Mouse (Mus musculus): ENCODE measurements around the gene Psmd1. TPM values are rescaled to one million over a fixed set of nuclear protein-coding genes. Genes with fewer than 3 reads are reported as not detected.

The Psmd1 gene
- total RNA-seq, 2 experiments from 2014 or later = 102 to 109 TPM

DNA sequence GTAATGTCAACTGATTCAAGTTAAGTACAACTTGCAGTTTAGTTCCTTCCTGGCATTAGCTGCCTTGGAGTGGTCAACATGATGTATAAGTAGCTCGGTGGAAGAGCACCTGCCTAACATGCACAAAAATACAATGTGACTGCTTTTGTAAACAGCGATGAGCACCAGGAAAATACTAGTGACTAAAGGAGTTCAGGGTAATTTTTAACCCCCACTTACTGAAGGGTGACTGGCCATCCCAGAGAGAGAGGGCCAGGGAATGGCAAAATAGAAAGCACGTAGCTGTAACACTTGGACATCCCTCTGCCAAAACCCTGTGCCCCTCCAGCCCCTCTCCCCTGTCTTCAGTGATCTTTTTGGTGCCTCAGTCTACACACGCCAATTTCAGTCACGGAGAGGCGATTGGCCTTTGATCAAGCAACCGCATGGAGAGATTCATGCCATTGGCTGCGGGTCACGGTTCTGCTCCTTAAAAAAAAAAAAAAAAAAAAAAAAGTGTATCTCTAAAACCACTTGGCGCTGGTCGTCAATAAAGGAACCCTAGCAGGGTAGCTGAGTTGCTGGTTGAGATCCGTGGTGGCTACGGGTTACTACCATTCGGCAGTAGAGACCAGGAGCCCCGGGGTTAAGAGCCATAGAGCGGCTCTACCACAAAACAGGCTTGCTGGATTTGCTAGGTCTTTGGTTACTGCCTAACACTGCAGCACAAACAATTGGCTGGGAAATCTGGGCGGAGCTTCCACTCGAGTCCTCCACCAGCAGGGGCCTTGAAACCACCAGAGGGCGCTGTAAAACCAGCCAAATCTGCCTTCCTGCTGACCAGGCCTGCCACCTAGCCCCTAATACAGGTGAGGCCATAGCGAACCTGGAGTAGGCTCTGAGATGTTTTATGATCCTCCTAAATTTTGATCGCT lies 5.1 kb upstream of the Psmd1 start:
- peak; percentile 94 to 97 for DNase-seq

DNA sequence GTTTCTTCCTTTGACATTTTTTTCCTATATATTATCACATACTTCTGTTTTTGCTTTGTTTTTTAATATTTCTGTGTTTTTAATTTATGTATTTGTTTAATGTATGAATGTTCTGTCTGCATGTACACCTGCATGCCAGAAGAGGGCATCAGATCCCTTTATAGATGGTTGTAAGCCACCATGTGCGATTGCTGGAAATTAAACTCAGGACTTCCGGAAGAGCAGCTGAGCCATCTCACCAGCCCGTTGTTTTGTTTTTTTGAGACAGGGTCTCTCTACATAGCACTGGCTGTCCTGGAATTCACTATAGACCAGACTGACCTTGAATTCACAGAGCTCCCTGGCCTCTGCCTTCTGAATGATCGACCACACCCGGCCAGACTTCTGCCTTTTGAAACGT lies 1.7 kb upstream of the Psmd1 start:
- no peak for DNase-seq

DNA sequence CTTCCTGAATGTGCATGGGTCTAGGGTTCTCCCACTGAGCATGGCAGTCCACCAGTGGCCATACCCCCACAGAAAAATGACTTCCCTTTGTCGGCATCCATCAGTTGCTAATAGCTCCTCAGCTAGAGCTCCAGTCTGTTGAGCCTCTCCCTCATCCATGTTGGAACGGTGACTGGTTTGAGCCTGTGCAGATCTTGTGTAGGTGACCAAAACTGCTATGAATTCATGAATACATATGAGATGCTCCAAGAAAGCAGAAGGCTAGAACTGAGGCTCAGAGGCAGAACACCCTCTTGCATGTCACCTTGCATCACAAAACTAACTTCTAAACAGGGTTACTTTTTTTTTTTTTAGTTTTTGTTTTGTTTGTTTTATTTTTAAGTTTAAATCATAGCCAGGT lies 12.4 kb downstream of the Psmd1 start:
- DNase-seq = no peak

DNA sequence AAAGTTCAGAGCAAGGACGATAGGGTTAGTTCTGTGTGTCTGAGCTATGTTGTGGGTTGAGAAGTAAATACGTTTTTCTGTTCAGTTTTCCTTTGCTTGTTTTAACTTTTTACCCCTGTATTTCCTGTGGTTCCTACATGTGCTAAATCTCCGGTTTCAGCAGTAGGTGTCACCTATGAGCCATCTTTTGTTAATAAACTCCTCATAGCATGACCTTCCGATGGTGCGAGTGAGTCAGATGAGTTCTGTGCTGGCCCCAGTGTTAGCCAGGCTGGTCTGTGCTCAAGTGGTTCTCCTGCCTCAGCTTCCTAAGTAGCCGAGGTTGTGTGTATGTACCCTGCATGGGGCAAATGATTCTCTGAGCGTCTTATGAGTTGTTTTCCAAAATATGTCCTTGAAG lies 30.2 kb downstream of the Psmd1 start:
- DNase-seq = no peak

DNA sequence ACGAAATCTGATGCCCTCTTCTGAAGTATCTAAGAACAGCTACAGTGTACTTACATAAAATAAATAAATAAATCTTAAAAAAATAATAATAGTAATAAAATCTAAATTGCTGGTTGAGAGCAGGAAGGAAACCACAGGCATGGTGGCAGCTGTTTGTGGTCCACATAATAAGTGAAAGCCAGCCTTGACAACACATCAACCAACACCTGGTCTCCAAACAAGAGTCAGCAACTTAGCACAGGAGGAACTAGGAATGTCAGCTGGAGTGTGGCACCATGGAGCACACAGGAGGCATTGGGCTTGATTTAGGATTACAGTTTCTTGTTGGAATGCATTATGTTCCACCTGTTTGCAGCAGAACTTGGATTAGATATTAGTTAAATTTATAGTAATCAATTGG lies 40.9 kb downstream of the Psmd1 start:
- no peak for DNase-seq

DNA sequence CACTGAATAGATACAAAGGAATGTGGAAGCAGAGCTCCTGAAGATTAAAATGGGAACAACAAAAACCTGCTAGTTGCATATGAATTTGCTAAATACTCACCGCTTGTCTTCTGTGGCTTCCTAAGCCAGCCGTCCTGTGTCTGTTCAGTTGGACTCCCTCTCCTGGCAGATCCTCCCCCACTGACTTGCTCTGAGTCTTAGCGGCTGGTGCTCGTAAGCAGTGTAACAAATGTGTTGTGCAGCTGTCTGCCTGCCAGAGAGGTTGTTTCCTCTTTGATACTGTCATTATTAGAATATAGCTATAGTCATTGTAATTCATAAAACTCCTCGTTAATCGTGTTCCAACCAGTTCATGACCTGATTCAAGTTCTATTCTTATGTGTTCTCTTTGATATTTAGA lies 47.6 kb downstream of the Psmd1 start, which contains the start of gene Htr2b:
Gene Htr2b, minus strand, starts transcription at position 192 of the 400 bp plus-strand sequence.
- peak; percentile 58 to 69 for DNase-seq

DNA sequence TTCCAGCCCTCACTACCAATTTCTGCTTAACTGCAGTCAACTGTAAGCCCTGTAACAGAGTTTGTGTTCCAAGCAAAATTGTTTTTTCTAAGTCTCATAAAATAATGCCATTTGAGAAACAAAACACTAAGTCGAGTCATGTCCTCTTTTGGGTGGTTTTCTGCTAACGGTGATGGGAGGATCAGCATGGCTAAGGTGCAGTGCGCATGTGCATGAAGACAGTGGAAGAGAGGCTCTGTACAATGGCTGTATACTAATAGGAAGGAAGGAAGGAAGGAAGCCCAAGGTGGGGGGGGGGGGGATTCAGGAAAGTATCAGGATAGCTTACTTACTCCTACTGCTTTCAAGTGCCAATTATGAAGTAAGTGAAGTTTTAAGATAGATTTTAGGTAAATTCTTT lies 50.0 kb downstream of the Psmd1 start:
- peak in 1 of 2 experiments; percentile 14 for DNase-seq

DNA sequence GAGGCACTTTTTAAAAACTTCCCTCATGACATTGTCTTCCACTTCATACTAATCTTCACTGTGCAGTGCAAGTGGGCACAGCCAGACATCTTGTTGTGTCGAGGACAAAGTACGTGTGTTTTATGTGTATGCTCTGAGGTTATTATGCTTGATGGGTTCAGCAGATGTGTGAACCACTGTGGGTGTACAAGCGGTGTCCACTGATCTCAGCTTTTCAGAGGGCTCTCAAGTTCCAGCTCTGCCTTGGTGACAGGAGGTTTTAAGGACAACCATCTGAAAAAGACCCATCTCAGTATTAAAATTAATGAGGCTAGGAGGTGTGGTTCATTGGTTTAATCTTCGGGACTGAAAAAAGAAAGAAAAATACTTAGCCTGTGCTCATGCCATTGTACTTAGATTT lies 55.4 kb downstream of the Psmd1 start:
- no peak for DNase-seq

DNA sequence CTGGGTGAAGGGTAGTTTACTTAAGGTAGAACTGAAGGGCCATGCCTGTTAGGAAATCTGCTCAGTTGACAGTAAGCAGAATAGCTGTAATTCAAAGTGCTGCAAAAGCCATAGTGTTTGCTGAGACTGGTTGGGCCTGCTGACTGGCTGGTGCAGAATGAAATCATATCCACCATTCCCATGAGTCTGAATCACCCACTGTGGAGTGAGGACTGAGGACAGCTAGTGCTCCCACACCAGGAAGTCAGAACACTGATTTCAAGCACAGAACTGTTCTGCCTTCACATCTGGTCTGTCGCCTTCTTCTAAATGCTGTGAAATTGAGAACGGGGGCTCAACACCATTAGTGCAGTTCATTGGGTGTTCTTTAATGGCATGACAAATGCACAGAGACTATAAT lies 61.8 kb downstream of the Psmd1 start:
- DNase-seq = no peak

DNA sequence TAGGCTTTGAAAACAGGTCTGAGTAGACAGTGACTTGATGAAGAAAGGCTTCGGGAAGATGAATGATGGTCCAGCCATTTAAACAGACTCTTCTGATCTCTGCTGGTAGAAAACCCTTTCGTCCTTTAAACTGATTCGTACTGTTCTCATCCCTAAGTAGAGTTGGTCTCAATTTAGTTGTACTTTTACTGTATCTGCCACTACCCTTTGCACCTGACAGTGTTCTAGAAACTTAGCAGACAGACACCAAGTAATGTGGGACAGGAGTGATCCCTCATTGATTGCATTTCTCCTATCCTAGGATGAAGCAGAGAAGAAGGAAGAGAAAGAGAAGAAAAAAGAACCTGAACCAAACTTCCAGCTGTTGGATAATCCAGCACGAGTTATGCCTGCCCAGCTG lies 69.2 kb downstream of the Psmd1 start, which contains the start of gene Gm21972:
Gene Gm21972, plus strand, starts transcription at position 301 of the 400 bp plus-strand sequence.
- DNase-seq = no peak

DNA sequence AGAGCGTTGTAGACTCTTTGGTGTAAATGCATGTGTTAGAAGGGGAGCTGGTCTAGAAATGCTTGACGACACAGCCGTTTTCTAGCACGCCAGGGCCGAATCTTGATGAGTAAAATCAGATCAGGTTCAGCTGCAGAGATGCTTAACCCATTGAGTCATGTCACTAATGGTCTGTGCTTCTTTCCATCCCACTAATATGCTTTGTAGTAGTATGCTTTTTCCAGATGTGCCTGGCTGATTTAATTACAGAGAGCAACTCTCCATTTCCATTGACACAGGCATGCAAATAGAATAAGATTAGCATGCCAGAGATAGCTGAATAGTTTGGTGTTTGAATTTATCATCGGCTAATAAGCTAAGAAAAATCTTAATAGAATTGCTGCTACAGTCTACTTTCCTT lies 71.1 kb downstream of the Psmd1 start:
- DNase-seq = no peak

DNA sequence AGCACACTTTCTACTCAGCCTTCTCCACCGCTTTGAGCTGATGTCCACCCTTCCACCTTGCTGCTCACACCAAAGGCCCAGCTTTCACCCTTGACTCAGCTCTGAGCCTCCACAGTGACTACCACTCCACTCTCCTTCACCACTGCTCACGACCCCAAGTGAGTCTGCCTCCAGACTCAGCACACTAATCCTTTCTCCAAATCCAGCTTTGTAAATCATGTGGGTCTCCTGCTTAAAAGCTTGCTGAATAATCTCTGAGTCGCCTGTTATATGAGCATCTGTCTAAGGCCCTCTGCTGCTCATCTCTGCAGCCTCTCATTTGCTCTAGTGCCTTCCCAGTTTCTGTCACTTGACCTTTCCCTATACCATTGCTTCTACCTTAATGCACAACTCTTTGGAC lies 76.9 kb downstream of the Psmd1 start:
- no peak for DNase-seq

DNA sequence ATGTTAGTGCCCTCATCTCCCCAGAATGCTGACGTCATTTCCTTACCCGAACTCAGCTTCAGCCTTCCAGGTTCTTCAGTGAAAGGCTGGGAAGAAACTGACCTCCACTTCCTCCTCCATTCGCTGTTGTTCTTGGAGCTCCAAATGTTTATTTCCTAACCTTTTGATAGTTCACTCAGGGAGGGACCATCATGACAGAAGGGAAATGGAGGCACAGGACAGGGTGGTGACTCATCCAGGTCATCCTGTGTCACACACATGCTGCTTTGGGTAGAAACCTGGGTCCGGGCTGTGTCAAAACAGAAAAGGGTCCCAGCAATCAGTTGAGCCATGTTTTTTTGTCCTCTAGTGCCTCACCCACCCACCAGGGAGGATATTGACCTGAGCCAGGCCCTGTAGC lies 79.0 kb downstream of the Psmd1 start:
- peak; percentile 23 to 62 for DNase-seq

DNA sequence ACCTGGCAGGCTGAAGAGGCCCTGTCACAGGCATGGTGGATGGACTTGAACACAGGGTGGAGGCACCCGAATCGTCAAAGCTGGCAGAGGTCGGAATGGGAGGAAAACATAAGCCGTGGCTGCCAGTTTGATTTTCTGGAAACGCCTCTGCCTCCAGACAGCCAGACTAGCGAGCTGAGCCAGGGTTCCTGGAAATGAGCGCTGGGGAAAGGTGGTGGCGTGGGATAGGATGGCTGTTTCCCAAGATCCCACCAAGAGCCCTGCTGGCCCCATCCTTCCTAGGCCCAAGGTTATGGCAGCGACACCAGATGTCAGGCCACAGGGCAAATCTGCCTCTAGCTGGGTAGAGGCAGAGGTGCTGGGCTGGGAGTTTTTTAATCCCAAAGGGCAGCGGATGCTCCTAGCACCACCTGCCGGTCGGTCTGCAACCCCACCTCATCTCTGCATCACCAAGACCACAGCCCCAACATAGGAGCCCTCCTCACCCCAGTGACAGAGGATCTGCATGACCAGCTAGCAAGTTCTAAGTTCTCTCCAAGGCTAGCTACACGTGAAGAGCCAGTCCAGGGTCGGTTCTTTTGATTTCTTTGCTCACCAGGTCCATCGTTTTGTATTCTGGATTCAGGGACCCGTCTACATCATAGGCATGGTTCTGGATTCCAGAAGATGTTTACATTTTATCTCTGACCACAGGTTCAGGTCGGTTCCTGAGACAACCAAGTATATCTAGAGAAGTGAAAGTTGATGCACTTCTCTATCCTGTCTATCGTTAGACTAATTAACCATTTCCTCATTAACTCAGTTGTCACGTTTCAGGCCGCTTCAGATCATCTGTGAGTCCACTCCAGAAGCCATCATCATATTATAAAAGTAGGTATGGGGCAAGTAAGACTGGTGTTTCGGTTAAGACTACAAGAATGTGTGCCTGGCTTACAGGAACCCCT lies 80.1 kb downstream of the Psmd1 start:
- peak; percentile 22 to 25 for DNase-seq

DNA sequence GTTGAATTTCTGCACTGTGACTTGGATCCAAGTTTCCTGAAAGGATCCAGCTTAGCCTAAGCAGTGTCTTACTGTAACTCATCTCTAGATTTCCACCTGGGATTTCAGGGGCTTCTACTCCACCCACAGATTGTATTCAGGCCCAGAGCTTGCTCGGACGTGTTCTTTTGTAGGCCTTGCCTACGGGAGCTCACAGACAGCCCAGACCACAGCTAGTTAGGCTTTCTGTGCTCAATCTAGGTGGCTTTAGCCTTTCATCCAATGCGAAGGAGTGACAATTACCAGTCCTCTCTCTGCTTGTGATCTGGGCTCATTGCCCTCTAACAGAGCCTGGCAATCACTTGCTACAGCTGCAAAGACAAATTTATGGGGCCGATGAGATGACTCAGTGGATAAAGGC lies 82.1 kb downstream of the Psmd1 start:
- DNase-seq = no peak

DNA sequence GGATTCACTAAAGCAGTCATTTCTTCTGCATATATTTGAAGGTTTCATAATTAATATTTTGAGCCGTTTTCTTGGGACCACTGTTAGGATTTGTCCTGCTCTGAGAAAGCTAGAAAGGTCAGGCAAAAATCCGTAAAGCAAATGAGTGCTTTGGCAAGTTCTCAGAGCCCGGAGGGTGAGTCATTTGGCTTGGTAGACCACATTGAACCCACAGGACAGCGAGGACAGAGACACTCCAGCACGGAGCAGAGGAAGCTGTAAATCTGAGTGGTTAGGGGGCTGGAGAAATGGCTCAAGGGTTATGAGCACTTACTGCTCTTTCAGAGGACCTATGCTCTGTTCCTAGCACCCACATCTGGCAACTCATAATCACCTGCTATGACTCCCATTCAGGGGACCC lies 83.4 kb downstream of the Psmd1 start:
- DNase-seq = peak; percentile 14 to 20

DNA sequence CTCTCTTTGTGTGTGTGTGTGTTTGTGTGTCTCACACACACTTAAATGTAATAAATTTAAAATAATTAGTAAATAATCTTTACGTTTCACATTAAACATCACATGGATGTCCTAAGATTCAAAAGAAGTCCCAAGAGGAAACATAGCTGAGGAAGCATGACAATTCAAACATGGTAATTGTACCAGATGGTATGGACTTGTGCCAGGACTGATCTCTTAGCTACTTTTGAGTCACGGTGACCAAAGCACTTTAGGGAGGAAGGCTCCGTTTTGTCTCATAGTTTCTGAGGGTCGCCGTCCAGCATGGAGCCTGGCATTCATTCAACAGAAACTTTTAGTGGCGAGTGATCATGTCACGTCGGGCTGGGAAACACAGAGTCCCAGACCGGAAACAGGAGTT lies 84.0 kb downstream of the Psmd1 start:
- no peak for DNase-seq

DNA sequence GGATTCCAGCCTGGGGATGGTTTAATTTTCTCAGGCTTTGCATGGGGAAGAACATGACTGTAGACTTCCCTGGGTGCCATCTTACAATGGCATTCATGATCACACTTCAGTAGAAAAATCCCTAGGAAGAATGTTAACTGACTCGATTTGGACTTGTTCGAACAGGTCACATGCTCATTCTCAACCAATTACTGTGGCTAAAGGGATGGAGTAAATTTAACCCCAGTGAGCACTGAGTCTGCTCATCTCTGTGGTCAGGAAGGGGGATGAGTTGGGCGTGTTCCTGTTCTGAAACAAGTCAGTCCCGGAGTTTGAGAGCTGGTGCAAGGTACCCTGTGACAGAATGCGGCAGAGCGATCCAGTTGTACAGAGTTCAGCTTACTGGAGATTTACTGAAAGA lies 86.7 kb downstream of the Psmd1 start:
- DNase-seq = no peak

DNA sequence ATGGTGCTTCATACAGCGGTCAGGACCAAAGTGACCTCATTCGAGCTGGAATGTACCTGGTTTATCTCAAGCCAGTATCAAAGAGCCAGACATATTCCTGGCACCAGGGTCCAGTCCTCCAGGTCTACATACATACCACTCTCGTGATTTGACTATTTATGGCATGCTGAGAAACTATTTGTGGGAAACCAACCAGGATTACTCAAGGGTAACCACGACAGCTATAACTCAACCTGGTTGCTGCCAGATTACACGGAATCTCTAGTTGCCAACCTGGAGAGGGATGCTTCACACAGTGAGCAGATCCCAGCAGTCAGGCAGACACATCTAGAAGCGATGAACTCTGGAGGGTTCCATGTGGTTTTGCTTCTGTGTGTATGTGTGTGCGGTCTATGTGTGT lies 87.2 kb downstream of the Psmd1 start:
- no peak for DNase-seq

DNA sequence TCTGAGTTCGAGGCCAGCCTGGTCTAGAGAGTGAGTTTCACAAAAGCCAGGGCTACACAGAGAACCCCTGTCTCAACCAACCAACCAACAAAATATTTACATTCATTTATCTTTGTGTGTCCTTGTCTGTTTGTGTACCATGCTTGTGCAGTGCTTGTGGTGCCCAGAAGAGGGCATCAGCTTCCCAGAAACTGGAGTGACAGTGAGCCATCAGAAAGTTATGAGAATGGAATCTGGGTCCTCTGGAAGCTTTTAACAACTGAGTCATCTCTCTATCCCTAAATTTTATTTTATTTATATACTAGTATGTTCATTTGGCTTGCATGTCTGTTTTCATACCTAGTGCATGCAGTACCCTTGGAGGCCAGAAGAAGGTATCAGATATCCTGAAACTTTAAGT lies 88.4 kb downstream of the Psmd1 start:
- no peak for DNase-seq

DNA sequence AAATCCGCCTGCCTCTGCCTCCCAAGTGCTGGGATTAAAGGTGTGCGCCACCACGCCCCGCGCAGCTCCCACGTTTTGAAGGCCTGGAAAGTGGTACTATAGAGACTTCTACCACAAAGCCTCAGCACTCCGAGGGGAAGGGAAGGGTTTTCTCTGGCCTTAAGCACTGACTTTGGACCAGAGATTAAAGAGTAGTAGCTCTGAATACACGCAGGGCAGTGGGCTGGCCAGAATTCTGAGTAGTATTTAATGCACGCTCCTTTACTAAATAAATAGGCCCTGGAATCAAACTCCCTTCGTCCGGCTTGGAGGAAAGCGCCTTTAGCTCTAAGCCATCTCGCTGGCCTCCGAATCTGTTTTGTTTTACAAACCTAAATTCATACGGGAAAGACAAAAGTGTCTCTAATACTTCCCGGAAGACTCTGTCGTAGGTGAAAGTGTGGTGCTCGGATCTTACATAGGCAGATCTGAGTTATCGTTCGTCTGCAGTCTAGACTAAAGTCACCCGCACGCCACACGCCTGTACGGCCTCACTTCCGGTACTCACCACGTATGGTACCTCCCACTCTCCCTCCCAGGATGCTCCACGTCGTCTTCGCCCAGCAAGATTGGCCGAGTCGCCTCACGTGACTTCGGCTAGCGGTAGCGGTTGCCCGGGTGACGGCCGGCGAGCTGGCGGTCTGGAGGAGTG lies 90.1 kb downstream of the Psmd1 start, which contains the start of gene Armc9:
Gene Armc9, plus strand, starts transcription at position 648 of the 691 bp plus-strand sequence.
- peak; percentile 96 to 98 for DNase-seq

DNA sequence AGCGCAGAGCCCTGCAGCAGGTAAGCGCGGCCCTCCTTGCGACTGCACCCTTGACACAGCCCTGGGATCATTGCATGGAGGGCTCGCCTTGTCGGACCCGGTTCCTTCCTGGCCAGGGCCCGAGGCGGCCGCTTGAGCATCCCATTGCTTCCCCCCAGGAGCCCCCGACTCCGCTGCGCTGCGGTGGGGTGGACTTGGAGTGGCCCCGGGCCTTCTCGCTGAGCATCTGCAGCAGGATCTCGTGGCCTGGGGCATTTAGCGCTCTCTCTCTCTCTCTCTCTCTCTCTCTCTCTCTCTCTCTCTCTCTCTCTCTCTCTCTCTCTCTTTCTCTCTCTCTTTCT lies 90.6 kb downstream of the Psmd1 start:
- DNase-seq = no peak

All from heart, adult 18-20 months (tissue).